Comparison of ENCODE assay signal across 8 mouse cellular contexts in the genomic region with DNA sequence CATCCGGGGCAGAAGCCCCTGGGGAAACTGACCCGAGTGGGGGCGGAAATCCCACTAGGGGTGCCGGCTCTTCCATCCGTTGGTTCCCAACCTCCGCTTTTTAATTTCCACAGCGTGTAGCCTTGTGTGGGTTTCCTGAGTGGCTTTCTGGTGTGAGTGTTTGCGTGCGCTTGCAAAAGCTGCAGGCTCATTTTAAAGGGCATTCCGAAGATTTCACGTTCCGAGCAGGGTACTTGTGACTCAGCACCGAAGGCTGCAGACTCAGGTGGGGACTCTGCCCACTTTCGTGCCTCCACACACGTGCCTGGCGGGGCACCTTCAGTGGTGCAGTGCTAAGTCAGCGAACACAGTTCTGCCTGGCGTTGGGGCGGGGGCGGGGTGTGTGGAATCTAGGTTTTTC. TPM values are rescaled to one million over a fixed set of nuclear protein-coding genes. Genes with fewer than 3 reads are reported as not detected.
DNase-seq lines count a peak whose midpoint lies in the region; ATAC-seq and TF ChIP-seq lines count a peak whose summit lies in the region.

No protein-coding gene starts in this region.

- TF ChIP-seq EP300 in liver, postnatal 0 days (IDR thresholded peaks at IDR 0.05; ENCODE audit: low read depth): no peak
- TF ChIP-seq EP300 in stomach, postnatal 0 days (optimal IDR thresholded peaks at IDR 0.05): no peak

- no peaks in the 10 kb centered on the region for H3K36me3 ChIP-seq in forebrain, embryonic 12.5 days (replicated peaks)
- no peaks in the 10 kb centered on the region for H3K36me3 ChIP-seq in intestine, postnatal 0 days (ENCODE audit: control insufficient read depth, insufficient read depth)
- no peaks in the 10 kb centered on the region for H3K36me3 ChIP-seq in liver, postnatal 0 days (replicated peaks; ENCODE audit: insufficient read depth, low read length)
- H3K36me3 ChIP-seq in stomach, postnatal 0 days (ENCODE audit: control insufficient read depth, insufficient read depth, low read length): no peaks in the 10 kb centered on the region

- WGBS in forebrain, embryonic 12.5 days: under 1% methylated on average over 20 of the region's 20 CpGs
- 1% methylated on average over 20 of the region's 20 CpGs for WGBS in intestine, postnatal 0 days
- 2% methylated on average over 20 of the region's 20 CpGs for WGBS in liver, postnatal 0 days (ENCODE audit: insufficient replicate concordance)
- 2% methylated on average over 20 of the region's 20 CpGs for WGBS in stomach, postnatal 0 days

- H3K9me3 ChIP-seq in forebrain, embryonic 12.5 days: no peaks in the 10 kb centered on the region
- H3K9me3 ChIP-seq in intestine, postnatal 0 days (ENCODE audit: control insufficient read depth): no peaks in the 10 kb centered on the region
- H3K9me3 ChIP-seq in liver, postnatal 0 days (ENCODE audit: low read length): no peaks in the 10 kb centered on the region
- H3K9me3 ChIP-seq in stomach, postnatal 0 days (ENCODE audit: control insufficient read depth, low read length): no peaks in the 10 kb centered on the region

- no peak overlapping the region for H3K27ac ChIP-seq in forebrain, embryonic 12.5 days
- peak overlapping the region; percentile 78; the same call in 1 of the 2 replicates for H3K27ac ChIP-seq in intestine, postnatal 0 days (ENCODE audit: low read depth, low read length)
- H3K27ac ChIP-seq in liver, postnatal 0 days (ENCODE audit: low read depth): no peak overlapping the region
- H3K27ac ChIP-seq in stomach, postnatal 0 days (replicated peaks): no peak overlapping the region

- DNase-seq in frontal cortex, postnatal 36 days (ENCODE audit: low spot score in 2 of 2): peak; percentile 33 to 43
- DNase-seq in frontal cortex, postnatal 14 days (ENCODE audit: low spot score in 2 of 2): no peak
- DNase-seq in ZHBTc4 (ENCODE audit: low read depth, low spot score): peak; percentile 37
- DNase-seq in liver, postnatal 0 days: no peak
- peak; percentile 52 for DNase-seq in stomach, postnatal 0 days (ENCODE audit: low spot score)

- peak overlapping the region; percentile 50 for H3K4me3 ChIP-seq in forebrain, embryonic 12.5 days (replicated peaks)
- H3K4me3 ChIP-seq in intestine, postnatal 0 days (ENCODE audit: low read depth, low read length): peak overlapping the region; percentile 70
- peak overlapping the region; percentile 55; the same call in 1 of the 2 replicates for H3K4me3 ChIP-seq in liver, postnatal 0 days (ENCODE audit: low read depth, low read length)
- peak overlapping the region; percentile 61 for H3K4me3 ChIP-seq in stomach, postnatal 0 days (ENCODE audit: low read depth, low read length)

- peak overlapping the region; percentile 97 for H3K4me2 ChIP-seq in forebrain, embryonic 12.5 days
- H3K4me2 ChIP-seq in intestine, postnatal 0 days (replicated peaks; ENCODE audit: low read depth): peak overlapping the region; percentile 94
- H3K4me2 ChIP-seq in liver, postnatal 0 days (ENCODE audit: low read depth, low read length): peak overlapping the region; percentile 82
- peak overlapping the region; percentile 93 for H3K4me2 ChIP-seq in stomach, postnatal 0 days (replicated peaks; ENCODE audit: low read depth)

- TF ChIP-seq CTCF in intestine, postnatal 0 days (IDR thresholded peaks at IDR 0.05; ENCODE audit: low read depth): no peak
- no peak for TF ChIP-seq CTCF in liver, postnatal 0 days (IDR thresholded peaks at IDR 0.05; ENCODE audit: low read depth)
- TF ChIP-seq CTCF in stomach, postnatal 0 days (IDR thresholded peaks at IDR 0.05; ENCODE audit: low read depth): no peak

- no peak for ATAC-seq in forebrain, embryonic 12.5 days (ENCODE audit: low FRiP score)
- ATAC-seq in intestine, postnatal 0 days: no peak
- no peak for ATAC-seq in liver, postnatal 0 days
- no peak for ATAC-seq in stomach, postnatal 0 days (ENCODE audit: low FRiP score, low TSS enrichment)
- ATAC-seq in granulocyte monocyte progenitor cell, adult 5-6 weeks (replicated peaks; ENCODE audit: poor library complexity, severe bottlenecking): no peak

- peaks cover 54% of the 10 kb centered on the region for H3K4me1 ChIP-seq in forebrain, embryonic 12.5 days
- H3K4me1 ChIP-seq in intestine, postnatal 0 days (replicated peaks; ENCODE audit: control insufficient read depth, insufficient read depth, low read length): no peaks in the 10 kb centered on the region
- peaks cover 31% of the 10 kb centered on the region for H3K4me1 ChIP-seq in liver, postnatal 0 days (ENCODE audit: insufficient read depth)
- peaks cover 2% of the 10 kb centered on the region; the same call in 1 of the 2 replicates for H3K4me1 ChIP-seq in stomach, postnatal 0 days (replicated peaks; ENCODE audit: control insufficient read depth, insufficient read depth)

- peaks cover 95% of the 10 kb centered on the region for H3K27me3 ChIP-seq in forebrain, embryonic 12.5 days
- peaks cover 24% of the 10 kb centered on the region; the same call in 1 of the 2 replicates for H3K27me3 ChIP-seq in intestine, postnatal 0 days (replicated peaks; ENCODE audit: control insufficient read depth, insufficient read depth, low read length)
- H3K27me3 ChIP-seq in liver, postnatal 0 days (ENCODE audit: insufficient read depth, low read length): peaks cover 91% of the 10 kb centered on the region
- H3K27me3 ChIP-seq in stomach, postnatal 0 days (ENCODE audit: control insufficient read depth, insufficient read depth, low read length): no peaks in the 10 kb centered on the region

- H3K9ac ChIP-seq in forebrain, embryonic 12.5 days: 0 out of 2 replicates have a peak overlapping the region, but pooled peaks have one; percentile 29
- peak overlapping the region; percentile 66 for H3K9ac ChIP-seq in intestine, postnatal 0 days (ENCODE audit: low read depth, low read length)
- H3K9ac ChIP-seq in liver, postnatal 0 days (replicated peaks): no peak overlapping the region
- H3K9ac ChIP-seq in stomach, postnatal 0 days (ENCODE audit: low read length): peak overlapping the region; percentile 50

RNA-seq across cellular contexts. Expression of gene Fgf9, which starts 3.6 kb away (rescaled TPM):
- 2.8 and 3.8 TPM in 2 replicates for polyA plus RNA-seq in forebrain, embryonic 12.5 days (2016; fragmentation: Nextera tagmentation; extraction: Ambion mirVana)
- polyA plus RNA-seq in intestine, postnatal 0 days (2015; fragmentation: Nextera tagmentation; extraction: Ambion mirVana): 5.7 TPM in 2 replicates
- polyA plus RNA-seq in liver, postnatal 0 days (2015; fragmentation: Nextera tagmentation; extraction: Ambion mirVana): 0.19 and 0.20 TPM in 2 replicates
- 5.9 and 6.3 TPM in 2 replicates for polyA plus RNA-seq in stomach, postnatal 0 days (2015; fragmentation: Nextera tagmentation; extraction: Ambion mirVana)
- not detected in 2 replicates for total RNA-seq in granulocyte monocyte progenitor cell, adult 5-6 weeks (2014; fragmentation: Nextera tagmentation)
- total RNA-seq in granulocyte monocyte progenitor cell, adult 5-6 weeks (2017): not detected in 2 replicates

Comparison
In these comparisons a context has a peak if more than half of its experiments do, and no peak if none do; other contexts are left out.
1. DNase-seq: peak in frontal cortex, postnatal 36 days (2 of 2), ZHBTc4 (single experiment) and stomach, postnatal 0 days (single experiment); none in frontal cortex, postnatal 14 days (0 of 2) and liver, postnatal 0 days (single experiment).
2. Peak in every context shown above with its lines, with median percentiles within 50 percentile points of each other: H3K4me2 ChIP-seq and H3K4me3 ChIP-seq.